Mouse (Mus musculus) CD4-positive helper T cell, adult 2 months (primary cell): Measurements from ENCODE around the gene Glt28d2.
"Not testable (repeated sequence)": the region's sequence is repeated elsewhere in the genome, so short reads cannot be mapped to it uniquely, and the experiment has no call there.

ENCODE experiments used
- DNase-seq: peaks from one replicate; pipeline ENCODE4 v3.0.0-alpha.2; 2012; ENCODE audit warnings: low read depth, missing footprints, low spot score

The Glt28d2 gene

GRCm38 (mm10) chr3:85887239-85887827, at the start of gene Glt28d2, which contains the start of gene Gm37240:
Glt28d2 (minus strand) TSS chr3:85887516.
Gm37240 (minus strand) TSS chr3:85887518.
- peak; percentile 91 for DNase-seq

GRCm38 (mm10) chr3:85933586-85933985, 46.3 kb upstream of the Glt28d2 start:
- no peak for DNase-seq

- no peak for DNase-seq
These were observed 44.5 kb upstream of the Glt28d2 start for GRCm38 (mm10) chr3:85931859-85932258.

- DNase-seq: no peak
These were observed 43.4 kb upstream of the Glt28d2 start for GRCm38 (mm10) chr3:85930671-85931255.

- DNase-seq: no peak
These were observed 42.4 kb upstream of the Glt28d2 start for GRCm38 (mm10) chr3:85929711-85930110.

GRCm38 (mm10) chr3:85928140-85928611, 40.9 kb upstream of the Glt28d2 start:
- DNase-seq: no peak

GRCm38 (mm10) chr3:85927296-85927695, 40.0 kb upstream of the Glt28d2 start:
- no peak for DNase-seq

GRCm38 (mm10) chr3:85923954-85924945, 36.9 kb upstream of the Glt28d2 start:
- peak; percentile 33 for DNase-seq

GRCm38 (mm10) chr3:85923343-85923742, 36.0 kb upstream of the Glt28d2 start:
- no peak for DNase-seq

GRCm38 (mm10) chr3:85922331-85922730, 35.0 kb upstream of the Glt28d2 start:
- DNase-seq: no peak

GRCm38 (mm10) chr3:85920671-85921070, 33.4 kb upstream of the Glt28d2 start:
- not testable (repeated sequence) for DNase-seq

- DNase-seq: no peak
These were observed 30.3 kb upstream of the Glt28d2 start for GRCm38 (mm10) chr3:85917600-85917999.

GRCm38 (mm10) chr3:85914806-85915205, 27.5 kb upstream of the Glt28d2 start:
- no peak for DNase-seq

- no peak for DNase-seq
These were observed 19.8 kb upstream of the Glt28d2 start for GRCm38 (mm10) chr3:85907136-85907535.

- DNase-seq: no peak
These were observed 17.1 kb upstream of the Glt28d2 start for GRCm38 (mm10) chr3:85904371-85904770.

- no peak for DNase-seq
These were observed 7.7 kb upstream of the Glt28d2 start for GRCm38 (mm10) chr3:85895020-85895419.

- no peak for DNase-seq
These were observed 4.3 kb upstream of the Glt28d2 start for GRCm38 (mm10) chr3:85891571-85891970.

GRCm38 (mm10) chr3:85888221-85888671, 930 bp upstream of the Glt28d2 start:
- peak; percentile 77 for DNase-seq

GRCm38 (mm10) chr3:85886636-85887238, 579 bp downstream of the Glt28d2 start:
- peak; percentile 6 for DNase-seq

- no peak for DNase-seq
These were observed 1.4 kb downstream of the Glt28d2 start for GRCm38 (mm10) chr3:85885906-85886305.

GRCm38 (mm10) chr3:85880687-85881086, 6.6 kb downstream of the Glt28d2 start:
- DNase-seq: no peak

- no peak for DNase-seq
These were observed 7.2 kb downstream of the Glt28d2 start for GRCm38 (mm10) chr3:85880068-85880467.
